8 mouse cellular contexts compared by ENCODE assay signal in genomic region chr11:5739846-5740245, GRCm38 (mm10). TPM values are rescaled to one million over a fixed set of nuclear protein-coding genes. Genes with fewer than 3 reads are reported as not detected.
DNase-seq lines count a peak whose midpoint lies in the region; ATAC-seq lines count a peak whose summit lies in the region.

No protein-coding gene starts in this region.

- ATAC-seq in megakaryocyte, adult 5-6 weeks (ENCODE audit: poor library complexity, severe bottlenecking), result no peak
- ATAC-seq in neural tube, embryonic 13.5 days (ENCODE audit: low read depth), result no peak

- DNase-seq in adrenal gland, adult 2 months, result peak; percentile 47
- no peak for DNase-seq in adrenal gland, postnatal 25 days
- DNase-seq in kidney, adult 8-10 months, result peak; percentile 78 to 86
- no peak for DNase-seq in spleen, adult 12 weeks (ENCODE audit: low spot score)
- DNase-seq in thymus, postnatal 0 days (ENCODE audit: low spot score), result no peak

- peaks cover 56% of the 10 kb centered on the region for H3K4me1 ChIP-seq in megakaryocyte, embryonic 14.5 days
- H3K4me1 ChIP-seq in neural tube, embryonic 13.5 days (replicated peaks), result peaks cover 18% of the 10 kb centered on the region

- H3K4me2 ChIP-seq in neural tube, embryonic 13.5 days, result peak overlapping the region; percentile 81

- peak overlapping the region; percentile 95 for H3K4me3 ChIP-seq in megakaryocyte, embryonic 14.5 days (replicated peaks)
- H3K4me3 ChIP-seq in neural tube, embryonic 13.5 days, result peak overlapping the region; percentile 90; the same call in 1 of the 2 replicates

- 0 out of 2 replicates have a peak overlapping the region, but pooled peaks have one; percentile 13 for H3K27ac ChIP-seq in neural tube, embryonic 13.5 days (replicated peaks)

- 61% methylated on average over 3 of the region's 3 CpGs for WGBS in neural tube, embryonic 13.5 days

- H3K27me3 ChIP-seq in megakaryocyte, embryonic 14.5 days (replicated peaks), result no peaks in the 10 kb centered on the region
- no peaks in the 10 kb centered on the region for H3K27me3 ChIP-seq in neural tube, embryonic 13.5 days

- H3K9me3 ChIP-seq in megakaryocyte, embryonic 14.5 days, result peaks cover 5% of the 10 kb centered on the region
- H3K9me3 ChIP-seq in neural tube, embryonic 13.5 days, result no peaks in the 10 kb centered on the region

- H3K9ac ChIP-seq in neural tube, embryonic 13.5 days, result 0 out of 2 replicates have a peak overlapping the region, but pooled peaks have one; percentile 50

- H3K36me3 ChIP-seq in megakaryocyte, embryonic 14.5 days (replicated peaks; ENCODE audit: low read length), result peaks cover 20% of the 10 kb centered on the region
- H3K36me3 ChIP-seq in neural tube, embryonic 13.5 days, result no peaks in the 10 kb centered on the region

RNA-seq across cellular contexts. Expression of gene Urgcp, which starts 22.3 kb away (rescaled TPM):
- total RNA-seq in adrenal gland, adult 2 months (2021), result 10 to 100 TPM; 63.8 to 65.2 TPM
- polyA plus RNA-seq in adrenal gland, adult 2 months (2012; rRNA removed), result 30.6 and 34.0 TPM in 2 replicates
- total RNA-seq in adrenal gland, postnatal 25 days (2021), result 33.8 and 58.8 TPM in 2 replicates
- 6.8 and 10.2 TPM in 2 replicates for polyA plus RNA-seq in megakaryocyte, embryonic 14.5 days (2012; ENCODE audit: insufficient read depth, low replicate concordance)
- 4.1 and 4.5 TPM in 2 replicates for total RNA-seq in megakaryocyte, adult 5-6 weeks (2015)
- total RNA-seq in megakaryocyte, adult 5-6 weeks (2017), result 7.5 and 8.7 TPM in 2 replicates
- 26.8 and 29.1 TPM in 2 replicates for polyA plus RNA-seq in neural tube, embryonic 13.5 days (2015; fragmentation: Nextera tagmentation; extraction: Ambion mirVana)
- 18.1 and 20.6 TPM in 2 replicates for polyA plus RNA-seq in thymus, postnatal 0 days (2015; fragmentation: Nextera tagmentation; extraction: Ambion mirVana)

RNA-seq across cellular contexts. Expression of gene Mrps24, which starts 24.4 kb away (rescaled TPM):
- total RNA-seq in adrenal gland, adult 2 months (2021), result 100 to 1,000 TPM; 137 to 178 TPM
- polyA plus RNA-seq in adrenal gland, adult 2 months (2012; rRNA removed), result 740 and 796 TPM in 2 replicates
- total RNA-seq in adrenal gland, postnatal 25 days (2021), result 144 and 186 TPM in 2 replicates
- polyA plus RNA-seq in megakaryocyte, embryonic 14.5 days (2012; ENCODE audit: insufficient read depth, low replicate concordance), result 173 and 222 TPM in 2 replicates
- total RNA-seq in megakaryocyte, adult 5-6 weeks (2015), result 67.4 and 74.1 TPM in 2 replicates
- total RNA-seq in megakaryocyte, adult 5-6 weeks (2017), result 30.7 and 41.2 TPM in 2 replicates
- 180 and 183 TPM in 2 replicates for polyA plus RNA-seq in neural tube, embryonic 13.5 days (2015; fragmentation: Nextera tagmentation; extraction: Ambion mirVana)
- polyA plus RNA-seq in thymus, postnatal 0 days (2015; fragmentation: Nextera tagmentation; extraction: Ambion mirVana), result 249 and 266 TPM in 2 replicates

RNA-seq across cellular contexts. Expression of gene Dbnl, which starts 48.4 kb away (rescaled TPM):
- total RNA-seq in adrenal gland, adult 2 months (2021), result 10 to 100 TPM; 66.6 to 79.3 TPM
- 45.7 and 58.2 TPM in 2 replicates for polyA plus RNA-seq in adrenal gland, adult 2 months (2012; rRNA removed)
- total RNA-seq in adrenal gland, postnatal 25 days (2021), result 66.2 and 77.8 TPM in 2 replicates
- polyA plus RNA-seq in megakaryocyte, embryonic 14.5 days (2012; ENCODE audit: insufficient read depth, low replicate concordance), result 63.4 and 117 TPM in 2 replicates
- 84.5 and 90.0 TPM in 2 replicates for total RNA-seq in megakaryocyte, adult 5-6 weeks (2015)
- total RNA-seq in megakaryocyte, adult 5-6 weeks (2017), result 176 and 179 TPM in 2 replicates
- polyA plus RNA-seq in neural tube, embryonic 13.5 days (2015; fragmentation: Nextera tagmentation; extraction: Ambion mirVana), result 143 and 168 TPM in 2 replicates
- polyA plus RNA-seq in thymus, postnatal 0 days (2015; fragmentation: Nextera tagmentation; extraction: Ambion mirVana), result 134 and 147 TPM in 2 replicates

Comparison
In these comparisons a context has a peak if more than half of its experiments do, and no peak if none do; other contexts are left out.
1. DNase-seq: peak in adrenal gland, adult 2 months (single experiment) and kidney, adult 8-10 months (2 of 2); none in adrenal gland, postnatal 25 days (single experiment), spleen, adult 12 weeks (single experiment) and thymus, postnatal 0 days (single experiment).